Mouse (Mus musculus): ENCODE measurements around the gene Idh3b. TPM values are rescaled to one million over a fixed set of nuclear protein-coding genes. Genes with fewer than 3 reads are reported as not detected.

Gene Idh3b
- polyA plus RNA-seq (2015; fragmentation: Nextera tagmentation; extraction: Ambion mirVana), result 126 and 135 TPM in 2 replicates

DNA sequence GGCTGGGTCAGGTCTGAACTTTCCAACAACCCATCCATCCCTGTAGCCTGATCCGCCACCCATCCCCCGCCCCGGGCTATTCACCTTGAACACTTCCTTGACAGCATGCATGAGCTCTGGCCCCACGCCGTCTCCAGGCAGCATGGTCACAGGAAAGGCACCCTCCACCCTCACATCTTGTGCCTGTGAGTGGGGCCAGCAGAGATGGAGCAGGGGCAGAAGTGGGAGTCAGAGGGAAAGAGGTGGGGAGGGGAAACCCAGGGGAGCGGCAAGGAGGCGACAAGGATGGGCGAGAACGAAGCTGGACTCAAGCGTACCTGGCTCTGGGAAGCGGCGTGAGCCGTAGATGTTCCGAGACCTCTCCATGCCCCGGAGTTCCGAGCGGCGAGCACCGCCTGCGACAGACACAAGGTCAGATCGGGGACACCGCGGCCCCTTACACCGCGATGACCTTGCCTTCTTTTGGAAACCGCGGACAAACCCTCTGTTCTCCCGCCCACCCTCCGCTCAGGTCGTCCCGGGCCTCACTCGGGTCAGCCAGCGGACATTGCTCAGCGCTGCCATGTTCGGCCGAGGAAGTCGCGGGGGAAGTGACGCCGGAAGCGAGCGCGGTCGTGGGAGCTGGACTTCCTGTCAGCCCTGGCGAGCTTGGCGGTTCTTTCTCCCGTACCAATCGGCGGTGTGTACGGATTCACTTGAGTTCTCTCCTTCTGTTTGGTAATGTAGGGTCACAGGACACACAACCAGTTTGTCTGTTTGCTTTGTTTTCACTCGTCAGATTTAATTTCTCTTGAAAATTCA is at the start of gene Idh3b:
Idh3b (minus strand) TSS at position 694 of the 801 bp plus-strand sequence.
- Histone ChIP-seq H3K27me3 (ENCODE audit: control insufficient read depth, insufficient read depth, low read length) (no peaks in the 10 kb centered on the region), H3K9me3 (ENCODE audit: control insufficient read depth, low read length) (no peaks in the 10 kb centered on the region), H3K4me1 (replicated peaks; ENCODE audit: control insufficient read depth, insufficient read depth) (peaks cover 5% of the 10 kb centered on the region; the same call in 1 of the 2 replicates), H3K9ac (ENCODE audit: low read length) (peak within 1 kb of the TSS; percentile 86), H3K4me3 (ENCODE audit: low read depth, low read length) (peak within 1 kb of the TSS; percentile 89), H3K4me2 (replicated peaks; ENCODE audit: low read depth) (peak within 1 kb of the TSS; percentile 89), H3K27ac (replicated peaks) (peak within 1 kb of the TSS; percentile 83), H3K36me3 (ENCODE audit: control insufficient read depth, insufficient read depth, low read length) (peaks cover 14% of the 10 kb centered on the region)
- DNase-seq (ENCODE audit: low spot score) (peak; percentile 93), ATAC-seq (ENCODE audit: low FRiP score, low TSS enrichment) (peak; percentile 92)
- WGBS, result under 1% methylated on average over 51 of the region's 51 CpGs
- TF ChIP-seq CTCF (IDR thresholded peaks at IDR 0.05; ENCODE audit: low read depth) (no peak), EP300 (optimal IDR thresholded peaks at IDR 0.05) (no peak)

DNA sequence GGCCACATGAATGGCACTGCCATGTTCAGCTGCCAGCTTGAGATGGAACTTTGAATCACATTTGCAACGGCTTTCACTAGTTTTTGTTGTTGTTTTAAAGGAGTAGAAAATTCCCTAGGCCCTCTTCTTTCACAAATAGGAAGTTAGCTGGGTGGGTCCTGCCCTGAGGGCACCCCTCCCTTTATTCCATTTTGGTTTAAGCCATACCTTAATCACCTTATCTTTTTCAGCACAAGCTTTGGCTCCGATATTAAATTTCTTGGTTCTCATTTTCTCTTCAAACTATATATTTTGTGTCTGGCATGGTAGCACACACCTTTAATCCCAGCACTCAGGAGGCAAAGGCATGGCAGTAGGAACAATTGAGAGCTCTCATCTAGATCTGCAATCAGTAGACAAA is 45.2 kb upstream of the Idh3b start:
- ATAC-seq (ENCODE audit: low FRiP score, low TSS enrichment), result no peak
- no peaks in the 10 kb centered on the region for H3K9me3 ChIP-seq (ENCODE audit: control insufficient read depth, low read length)
- 91% methylated on average over 2 of the region's 2 CpGs for WGBS

DNA sequence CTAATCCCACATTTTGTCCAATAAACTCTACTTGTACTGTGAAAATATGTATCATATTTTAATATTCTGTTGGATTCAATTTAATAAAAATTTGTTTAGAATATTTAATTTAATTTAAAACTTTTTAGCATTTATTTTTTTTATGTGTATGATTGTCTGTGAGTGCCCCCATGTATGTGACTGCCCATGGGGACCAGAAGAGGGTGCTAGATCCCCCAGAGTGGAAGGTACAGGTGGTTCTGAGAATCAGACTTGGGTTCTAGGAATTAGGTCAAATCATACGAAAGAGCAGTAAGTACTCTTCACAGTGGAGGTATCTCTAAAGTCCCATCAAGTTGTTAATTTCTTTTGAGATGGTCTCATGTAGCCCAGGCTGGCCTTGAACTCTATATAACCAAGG is 42.7 kb upstream of the Idh3b start:
- WGBS, result 71% methylated on average over 1 of the region's 1 CpGs
- H3K27ac ChIP-seq (replicated peaks), result no peak overlapping the region
- H3K4me3 ChIP-seq (ENCODE audit: low read depth, low read length), result no peak overlapping the region
- no peak for ATAC-seq (ENCODE audit: low FRiP score, low TSS enrichment)
- no peaks in the 10 kb centered on the region for H3K36me3 ChIP-seq (ENCODE audit: control insufficient read depth, insufficient read depth, low read length)
- no peak overlapping the region for H3K9ac ChIP-seq (ENCODE audit: low read length)
- no peak overlapping the region for H3K4me2 ChIP-seq (replicated peaks; ENCODE audit: low read depth)
- TF ChIP-seq CTCF (IDR thresholded peaks at IDR 0.05; ENCODE audit: low read depth) (0 out of 2 replicates have a peak, but pooled peaks have one; percentile 6), EP300 (optimal IDR thresholded peaks at IDR 0.05) (no peak)
- no peaks in the 10 kb centered on the region for H3K27me3 ChIP-seq (ENCODE audit: control insufficient read depth, insufficient read depth, low read length)
- no peak for DNase-seq (ENCODE audit: low spot score)
- no peaks in the 10 kb centered on the region for H3K4me1 ChIP-seq (replicated peaks; ENCODE audit: control insufficient read depth, insufficient read depth)
- no peaks in the 10 kb centered on the region for H3K9me3 ChIP-seq (ENCODE audit: control insufficient read depth, low read length)

More for the DNA sequence above, 45.2 kb upstream of the Idh3b start:
- Histone ChIP-seq H3K27me3 (ENCODE audit: control insufficient read depth, insufficient read depth, low read length) (no peaks in the 10 kb centered on the region), H3K9ac (ENCODE audit: low read length) (no peak overlapping the region), H3K4me2 (replicated peaks; ENCODE audit: low read depth) (no peak overlapping the region), H3K27ac (replicated peaks) (no peak overlapping the region), H3K4me3 (ENCODE audit: low read depth, low read length) (no peak overlapping the region), H3K36me3 (ENCODE audit: control insufficient read depth, insufficient read depth, low read length) (no peaks in the 10 kb centered on the region), H3K4me1 (replicated peaks; ENCODE audit: control insufficient read depth, insufficient read depth) (no peaks in the 10 kb centered on the region)
- no peak for DNase-seq (ENCODE audit: low spot score)
- no peak for TF ChIP-seq EP300 (optimal IDR thresholded peaks at IDR 0.05)
- no peak for TF ChIP-seq CTCF (IDR thresholded peaks at IDR 0.05; ENCODE audit: low read depth)

DNA sequence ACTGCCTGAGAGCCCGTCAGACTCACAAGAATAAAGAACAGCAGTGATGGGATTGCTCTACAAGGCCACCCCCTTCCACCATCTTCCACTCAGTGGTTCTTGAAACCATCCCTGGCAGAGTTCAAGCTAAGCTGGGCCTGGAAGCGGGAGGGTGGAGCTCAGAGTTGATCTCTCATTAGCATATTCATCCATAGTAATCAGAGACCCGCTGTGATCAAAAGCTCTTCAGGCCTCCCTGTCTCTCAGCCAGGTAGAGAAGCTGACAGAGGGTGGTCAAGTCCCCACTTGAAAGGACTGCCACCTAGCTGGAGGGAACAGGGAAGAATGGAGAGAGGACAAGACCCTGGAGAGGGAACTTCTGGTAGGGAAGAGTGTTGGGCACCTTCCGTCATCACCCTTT is 18.7 kb upstream of the Idh3b start:
- no peak overlapping the region for H3K4me3 ChIP-seq (ENCODE audit: low read depth, low read length)
- H3K9me3 ChIP-seq (ENCODE audit: control insufficient read depth, low read length), result no peaks in the 10 kb centered on the region
- H3K27ac ChIP-seq (replicated peaks), result no peak overlapping the region
- H3K36me3 ChIP-seq (ENCODE audit: control insufficient read depth, insufficient read depth, low read length), result no peaks in the 10 kb centered on the region
- 69% methylated on average over 4 of the region's 4 CpGs for WGBS
- ATAC-seq (ENCODE audit: low FRiP score, low TSS enrichment) (no peak), DNase-seq (ENCODE audit: low spot score) (no peak)
- no peaks in the 10 kb centered on the region for H3K4me1 ChIP-seq (replicated peaks; ENCODE audit: control insufficient read depth, insufficient read depth)
- no peak overlapping the region for H3K4me2 ChIP-seq (replicated peaks; ENCODE audit: low read depth)
- H3K27me3 ChIP-seq (ENCODE audit: control insufficient read depth, insufficient read depth, low read length), result no peaks in the 10 kb centered on the region
- H3K9ac ChIP-seq (ENCODE audit: low read length), result no peak overlapping the region
- TF ChIP-seq CTCF (IDR thresholded peaks at IDR 0.05; ENCODE audit: low read depth) (no peak), EP300 (optimal IDR thresholded peaks at IDR 0.05) (no peak)

DNA sequence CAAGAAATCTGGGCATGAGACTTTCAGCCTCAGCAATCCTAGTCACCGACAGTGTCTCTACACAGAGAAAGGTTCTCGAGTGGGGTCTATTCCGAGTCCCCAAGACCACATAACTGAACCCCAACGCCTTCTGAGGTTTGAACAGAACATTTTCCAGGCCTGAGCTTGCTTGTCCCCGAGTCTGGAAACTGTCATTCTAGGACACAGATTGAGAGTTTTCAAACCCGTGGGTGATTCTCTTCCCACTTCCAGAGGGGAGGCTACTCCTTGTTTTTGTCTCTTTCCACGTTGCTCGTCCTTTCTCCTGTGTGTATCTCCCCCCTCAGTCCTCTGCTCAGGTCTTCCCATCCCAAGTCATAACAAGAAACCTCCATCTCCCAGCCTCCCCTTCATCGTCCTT is 13.2 kb upstream of the Idh3b start:
- no peaks in the 10 kb centered on the region for H3K36me3 ChIP-seq (ENCODE audit: control insufficient read depth, insufficient read depth, low read length)
- H3K27me3 ChIP-seq (ENCODE audit: control insufficient read depth, insufficient read depth, low read length), result no peaks in the 10 kb centered on the region
- no peak overlapping the region for H3K27ac ChIP-seq (replicated peaks)
- H3K9ac ChIP-seq (ENCODE audit: low read length), result no peak overlapping the region
- no peak overlapping the region for H3K4me3 ChIP-seq (ENCODE audit: low read depth, low read length)
- 86% methylated on average over 9 of the region's 9 CpGs for WGBS
- H3K4me1 ChIP-seq (replicated peaks; ENCODE audit: control insufficient read depth, insufficient read depth), result no peaks in the 10 kb centered on the region
- no peak for ATAC-seq (ENCODE audit: low FRiP score, low TSS enrichment)
- no peak overlapping the region for H3K4me2 ChIP-seq (replicated peaks; ENCODE audit: low read depth)
- TF ChIP-seq CTCF (IDR thresholded peaks at IDR 0.05; ENCODE audit: low read depth) (no peak), EP300 (optimal IDR thresholded peaks at IDR 0.05) (no peak)
- no peaks in the 10 kb centered on the region for H3K9me3 ChIP-seq (ENCODE audit: control insufficient read depth, low read length)
- no peak for DNase-seq (ENCODE audit: low spot score)

DNA sequence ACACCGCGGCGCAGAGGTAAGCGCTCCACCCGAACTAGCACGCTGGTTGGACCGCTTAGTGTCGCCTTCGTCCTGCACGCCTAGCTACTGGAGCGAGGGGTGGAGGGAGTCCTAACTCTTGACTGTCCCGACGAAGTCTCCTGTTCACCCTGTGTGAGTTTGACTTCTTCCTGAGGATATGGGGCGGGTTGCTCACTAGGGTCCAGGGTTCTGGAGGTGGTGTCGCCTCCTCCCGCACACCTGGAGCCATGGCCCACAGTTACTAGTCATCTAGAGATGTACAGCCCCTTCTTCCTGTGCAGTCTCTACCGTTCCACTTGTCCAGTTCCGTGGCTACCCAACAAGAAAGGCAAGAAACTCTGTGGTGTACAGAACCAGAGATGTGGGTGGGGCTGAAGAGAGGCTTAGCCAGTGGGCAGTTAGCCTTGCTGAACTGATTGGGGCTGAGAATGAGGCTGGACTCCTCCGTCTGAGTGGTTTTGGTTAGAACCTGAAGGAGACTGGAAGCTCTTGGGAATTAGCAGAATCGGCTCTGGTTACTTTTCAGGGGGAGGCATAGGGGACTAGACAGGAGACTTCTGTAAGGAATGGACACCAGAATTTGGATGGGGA is 11.9 kb upstream of the Idh3b start:
- no peaks in the 10 kb centered on the region for H3K9me3 ChIP-seq (ENCODE audit: control insufficient read depth, low read length)
- peak overlapping the region; percentile 68 for H3K4me3 ChIP-seq (ENCODE audit: low read depth, low read length)
- H3K4me2 ChIP-seq (replicated peaks; ENCODE audit: low read depth), result peak overlapping the region; percentile 70
- ATAC-seq (ENCODE audit: low FRiP score, low TSS enrichment), result no peak
- no peaks in the 10 kb centered on the region for H3K4me1 ChIP-seq (replicated peaks; ENCODE audit: control insufficient read depth, insufficient read depth)
- no peaks in the 10 kb centered on the region for H3K27me3 ChIP-seq (ENCODE audit: control insufficient read depth, insufficient read depth, low read length)
- DNase-seq (ENCODE audit: low spot score), result peak; percentile 23
- H3K27ac ChIP-seq (replicated peaks), result no peak overlapping the region
- WGBS, result 3% methylated on average over 20 of the region's 20 CpGs
- peak overlapping the region; percentile 75 for H3K9ac ChIP-seq (ENCODE audit: low read length)
- TF ChIP-seq CTCF (IDR thresholded peaks at IDR 0.05; ENCODE audit: low read depth) (no peak), EP300 (optimal IDR thresholded peaks at IDR 0.05) (no peak)
- H3K36me3 ChIP-seq (ENCODE audit: control insufficient read depth, insufficient read depth, low read length), result no peaks in the 10 kb centered on the region
